Mouse (Mus musculus): ENCODE measurements around the gene Rnf41. TPM values are rescaled to one million over a fixed set of nuclear protein-coding genes. Genes with fewer than 3 reads are reported as not detected.

Gene Rnf41
- 10 to 100 TPM; 49.9 to 50.9 TPM for total RNA-seq (2021)
- long read RNA-seq, experiment 1, transcript Rnf41-201 (7 exons, 3,144 nt): major isoform, 6 of 17 reads
- long read RNA-seq, experiment 1, partial matches to known transcripts: 1 of 17 reads
- long read RNA-seq, experiment 1, other reads (novel, unspliced or antisense): 10 of 17 reads
- long read RNA-seq, experiment 2, transcript Rnf41-201 (7 exons, 3,144 nt): major isoform, 28 of 50 reads
- long read RNA-seq, experiment 2, partial matches to known transcripts: 11 of 50 reads
- long read RNA-seq, experiment 2, other reads (novel, unspliced or antisense): 9 of 50 reads

DNA sequence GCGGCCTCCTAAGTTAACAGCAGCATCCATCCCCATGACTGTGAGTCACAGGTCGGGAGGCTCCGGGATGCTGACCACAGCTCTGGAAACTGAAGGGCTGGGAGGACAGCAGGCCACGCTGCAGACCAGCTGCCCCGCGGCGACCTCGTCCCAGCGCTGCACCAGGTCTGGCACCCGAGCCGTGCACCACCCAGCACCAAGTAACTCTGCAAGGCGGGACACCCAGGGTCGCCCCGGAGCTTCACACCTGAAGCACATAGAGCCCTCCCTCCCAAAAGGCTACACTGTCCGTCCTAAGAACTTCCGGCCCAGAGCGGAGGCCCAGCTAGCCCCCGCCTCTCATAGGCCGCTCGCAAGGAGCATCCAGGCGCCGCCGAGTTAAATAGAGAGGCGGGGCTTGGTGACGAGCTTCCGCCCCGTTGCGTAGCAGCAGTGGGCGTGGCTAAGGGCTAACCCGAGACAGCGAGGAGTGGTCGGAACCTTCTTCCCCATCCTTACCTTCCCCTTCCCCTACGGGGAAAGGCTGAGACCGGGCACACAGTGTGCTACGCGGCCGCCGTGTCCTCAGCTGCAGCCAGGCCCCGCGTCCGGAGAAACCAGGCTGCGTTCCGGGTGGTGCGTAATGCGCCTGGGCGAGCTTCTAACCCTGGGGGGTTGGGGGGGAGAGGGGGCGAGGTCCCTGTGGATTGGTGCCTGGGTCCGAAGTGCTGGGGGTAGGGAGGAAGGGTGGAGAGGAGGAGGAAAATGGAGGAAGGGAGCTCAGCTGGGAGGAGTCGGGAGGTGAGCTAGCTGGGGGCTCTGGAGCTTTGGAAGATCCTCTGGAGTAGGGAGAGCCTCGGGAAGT is at the start of gene Rnf41, which contains the start of gene Nabp2:
Gene Rnf41, plus strand, starts transcription at position 447 of the 844 bp plus-strand sequence.
Gene Nabp2, minus strand, starts transcription at position 282 of the 844 bp plus-strand sequence.
- DNase-seq (ENCODE audit: low spot score in 2 of 2): peak; percentile 92 to 96

DNA sequence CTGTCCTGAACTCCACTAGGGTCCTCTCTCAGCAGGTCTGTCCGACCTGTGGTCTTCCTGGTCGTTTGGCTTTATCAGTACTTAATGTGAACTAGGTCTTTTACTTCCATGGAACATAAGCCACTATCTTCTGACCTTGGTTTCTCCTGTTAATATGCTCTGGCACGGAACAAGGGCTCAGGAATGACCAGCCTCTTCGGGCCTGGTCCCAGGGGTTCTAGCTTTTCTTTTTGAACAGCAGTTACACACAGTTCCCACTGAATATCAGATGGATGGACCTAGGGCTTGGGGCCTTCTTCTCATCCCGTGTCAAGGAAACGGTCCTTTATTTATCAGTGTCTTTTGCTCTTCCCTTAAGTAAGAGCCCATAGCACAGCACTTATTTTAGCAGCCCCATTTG is 49.6 kb upstream of the Rnf41 start:
- no peak for DNase-seq (ENCODE audit: low spot score in 2 of 2)

DNA sequence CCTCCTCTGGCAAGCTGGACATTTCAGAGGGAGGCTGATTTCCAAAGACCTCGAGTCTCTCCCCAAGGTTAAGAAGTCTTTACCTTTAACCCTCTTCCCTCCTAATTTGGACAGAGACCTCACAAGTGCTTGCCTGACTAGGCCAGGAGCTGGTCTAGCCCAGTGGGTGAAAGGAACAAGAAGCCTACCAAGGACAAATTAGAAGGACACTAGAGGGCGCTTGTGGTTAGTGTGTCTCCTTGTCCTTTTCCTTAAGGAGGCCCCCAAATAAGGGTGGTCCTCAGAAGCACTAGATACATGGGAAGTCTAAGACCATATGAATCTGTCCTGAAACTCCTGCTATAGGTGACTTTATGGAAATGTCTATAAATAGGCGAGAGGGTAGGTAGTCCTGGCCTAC is 48.9 kb upstream of the Rnf41 start:
- DNase-seq (ENCODE audit: low spot score in 2 of 2): no peak

GRCm38 (mm10) chr10:128367899-128368401 is 43.5 kb upstream of the Rnf41 start:
- DNase-seq (ENCODE audit: low spot score in 2 of 2): no peak

DNA sequence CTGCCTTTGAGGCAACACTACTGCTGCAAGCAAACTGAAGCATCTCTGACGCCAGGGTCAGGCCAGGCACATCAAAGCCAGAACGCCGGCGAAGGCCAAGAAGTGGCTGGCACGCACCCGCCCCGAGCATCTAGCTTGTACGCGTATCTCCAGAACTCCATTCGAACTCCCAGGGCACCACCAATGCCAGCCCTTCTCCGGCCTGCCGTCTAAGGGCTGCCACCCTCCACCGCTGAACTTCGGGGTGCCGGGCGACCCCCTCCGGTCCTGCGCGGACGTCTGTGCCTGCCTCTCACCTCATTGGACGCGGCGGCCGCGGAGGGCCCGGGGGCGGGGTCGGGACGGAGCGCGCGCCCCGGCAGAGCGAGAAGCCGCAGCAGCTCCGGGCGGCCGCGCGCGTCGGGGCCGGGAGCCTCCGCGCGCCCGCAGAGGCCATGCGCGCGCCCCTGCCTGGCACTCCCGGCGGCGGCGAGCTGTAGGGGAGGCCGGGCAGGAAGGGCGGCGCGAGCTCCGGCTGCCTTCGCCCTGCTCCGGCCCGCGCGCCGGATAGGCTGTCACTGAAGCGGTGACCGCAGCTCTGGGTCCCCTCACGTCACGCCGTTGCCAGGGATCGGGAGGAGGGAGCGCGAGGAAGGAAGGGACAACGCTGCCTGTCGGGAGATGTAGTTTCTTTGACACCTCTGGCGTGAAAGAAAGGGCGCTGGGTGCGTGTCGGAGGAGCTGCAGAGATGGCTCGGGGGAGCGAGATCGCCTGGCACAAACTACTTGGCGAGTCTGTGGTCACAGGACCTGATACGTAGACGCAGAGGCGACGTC is 42.8 kb upstream of the Rnf41 start, which contains the start of gene Coq10a:
Gene Coq10a, minus strand, starts transcription at position 596 of the 816 bp plus-strand sequence.
- DNase-seq (ENCODE audit: low spot score in 2 of 2): peak; percentile 74 to 79

GRCm38 (mm10) chr10:128369218-128369543 is 42.3 kb upstream of the Rnf41 start:
- no peak for DNase-seq (ENCODE audit: low spot score in 2 of 2)

- DNase-seq (ENCODE audit: low spot score in 2 of 2): no peak
Measured at GRCm38 (mm10) chr10:128369599-128369998, 41.9 kb upstream of the Rnf41 start.

- no peak for DNase-seq (ENCODE audit: low spot score in 2 of 2)
Measured at GRCm38 (mm10) chr10:128370021-128370420, 41.4 kb upstream of the Rnf41 start.

- DNase-seq (ENCODE audit: low spot score in 2 of 2): no peak
Measured at GRCm38 (mm10) chr10:128370601-128371000, 40.9 kb upstream of the Rnf41 start.

- no peak for DNase-seq (ENCODE audit: low spot score in 2 of 2)
Measured at GRCm38 (mm10) chr10:128372142-128372541, 39.3 kb upstream of the Rnf41 start.

DNA sequence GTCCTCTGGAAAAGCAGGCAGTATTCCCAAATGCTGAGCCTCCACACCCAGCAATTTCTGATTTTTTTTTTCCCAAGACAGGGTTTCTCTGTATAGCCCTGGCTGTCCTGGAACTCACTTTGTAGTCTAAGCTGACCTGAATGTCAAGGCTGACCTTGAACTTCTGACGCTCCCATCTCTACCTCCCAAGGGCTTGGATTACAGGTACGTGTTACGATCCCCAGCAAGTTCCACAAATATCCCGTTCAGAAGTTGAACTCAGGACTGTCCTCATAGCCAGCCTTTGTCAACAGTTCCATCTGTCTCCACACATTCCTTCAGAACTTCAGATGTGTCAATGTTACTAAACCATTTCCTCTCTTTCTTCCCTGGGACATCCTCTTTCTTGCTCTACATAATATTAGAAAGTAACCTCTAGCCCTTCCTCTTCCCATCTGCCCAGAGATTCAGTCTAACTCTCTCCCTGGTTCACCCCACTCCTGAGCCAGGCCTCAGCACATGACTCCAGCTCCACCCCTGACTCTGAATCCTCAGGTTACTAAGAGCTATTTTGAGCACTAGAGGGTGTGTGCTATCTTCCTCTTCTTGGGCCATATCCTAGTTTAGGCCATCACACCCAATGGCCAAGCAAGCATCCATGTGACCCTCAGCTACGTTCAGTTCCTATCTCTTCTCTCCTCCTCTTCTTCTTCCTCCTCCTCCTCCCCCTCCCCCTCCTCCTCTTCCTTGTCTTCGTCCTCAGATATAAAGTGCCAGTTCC is 38.3 kb upstream of the Rnf41 start:
- DNase-seq (ENCODE audit: low spot score in 2 of 2): no peak

DNA sequence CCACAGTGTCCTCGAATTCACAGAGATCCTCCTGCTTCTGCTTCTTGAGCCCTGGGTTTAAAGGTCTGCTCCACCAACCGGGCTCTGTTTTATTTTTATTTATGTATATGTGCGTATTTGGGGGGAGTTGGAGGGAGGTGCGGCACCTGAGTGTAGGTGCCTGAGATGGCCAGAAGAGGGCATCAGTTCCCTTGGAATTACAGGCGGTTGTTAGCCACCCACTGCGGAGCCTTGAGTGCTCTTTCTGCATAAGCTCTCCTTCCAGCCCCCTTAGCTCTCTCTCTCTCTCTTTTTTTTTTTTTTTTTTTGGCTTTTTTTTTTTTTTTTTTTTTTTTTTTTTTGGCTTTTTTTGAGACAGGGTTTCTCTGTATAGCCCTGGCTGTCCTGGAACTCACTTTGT is 37.1 kb upstream of the Rnf41 start:
- no peak for DNase-seq (ENCODE audit: low spot score in 2 of 2)

- no peak for DNase-seq (ENCODE audit: low spot score in 2 of 2)
Measured at GRCm38 (mm10) chr10:128376099-128376454, 35.4 kb upstream of the Rnf41 start.

- peak; percentile 73 to 80 for DNase-seq (ENCODE audit: low spot score in 2 of 2)
Measured at GRCm38 (mm10) chr10:128376455-128377211, 34.8 kb upstream of the Rnf41 start, which contains the start of gene Ankrd52. Ankrd52 (plus strand) TSS chr10:128377115.

GRCm38 (mm10) chr10:128377222-128377939 is 34.1 kb upstream of the Rnf41 start:
- DNase-seq (ENCODE audit: low spot score in 2 of 2): peak in 1 of 2 experiments; percentile 39

DNA sequence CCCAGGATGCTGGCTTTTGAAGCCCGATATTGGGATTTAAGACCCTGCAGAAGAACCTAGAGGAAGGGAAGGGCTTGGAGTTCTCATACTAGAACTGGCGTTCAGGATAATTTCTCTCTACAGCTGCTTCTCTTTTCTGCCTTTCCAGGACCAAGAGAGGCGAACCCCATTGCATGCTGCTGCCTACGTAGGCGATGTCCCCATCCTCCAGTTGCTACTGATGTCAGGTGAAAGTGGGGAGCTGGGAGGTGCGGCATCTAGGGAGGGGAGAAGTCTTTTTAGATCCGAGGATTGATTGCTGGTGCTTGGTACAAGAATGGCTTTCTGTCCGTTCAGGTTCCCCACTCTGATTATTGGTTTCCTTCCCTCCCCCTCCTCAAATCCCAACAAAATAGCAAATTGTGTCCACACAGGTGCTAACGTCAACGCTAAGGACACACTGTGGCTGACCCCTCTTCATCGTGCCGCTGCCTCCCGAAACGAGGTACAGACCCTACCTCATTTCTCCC is 33.5 kb upstream of the Rnf41 start:
- DNase-seq (ENCODE audit: low spot score in 2 of 2): no peak

GRCm38 (mm10) chr10:128378462-128378861 is 33.0 kb upstream of the Rnf41 start:
- no peak for DNase-seq (ENCODE audit: low spot score in 2 of 2)

DNA sequence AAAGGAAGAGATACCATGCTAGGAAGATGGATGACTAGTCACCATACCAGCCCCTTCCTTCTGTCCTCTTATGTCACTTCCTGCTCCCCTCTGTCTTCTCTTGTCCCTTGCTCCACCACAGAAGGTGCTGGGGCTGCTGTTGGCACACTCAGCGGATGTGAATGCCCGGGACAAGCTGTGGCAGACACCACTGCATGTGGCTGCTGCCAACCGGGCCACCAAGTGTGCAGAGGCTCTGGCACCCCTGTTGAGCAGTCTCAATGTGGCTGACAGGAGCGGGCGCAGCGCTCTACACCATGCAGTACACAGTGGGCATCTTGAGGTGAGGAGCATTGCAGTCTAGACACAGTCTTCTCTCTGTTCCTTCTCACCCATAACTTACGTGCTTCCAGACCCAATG is 32.2 kb upstream of the Rnf41 start:
- no peak for DNase-seq (ENCODE audit: low spot score in 2 of 2)

- DNase-seq (ENCODE audit: low spot score in 2 of 2): no peak
Measured at GRCm38 (mm10) chr10:128380565-128380964, 30.9 kb upstream of the Rnf41 start.

Measured in adrenal gland, postnatal 4 days (tissue).